Mouse (Mus musculus) adrenal gland, postnatal 10 days (tissue): ENCODE measurements around the gene Rad9a. TPM values are rescaled to one million over a fixed set of nuclear protein-coding genes. Genes with fewer than 3 reads are reported as not detected.

Experiments
- DNase-seq: peaks from one replicate; pipeline ENCODE4 v3.0.0; 2021; ENCODE audit warnings: mixed read lengths
- total RNA-seq, 2 experiments: library from RNA; stranded (reverse); gene quantifications; 2 replicates each; pipeline ENCODE4 v1.2.3; 2021

Gene Rad9a
- total RNA-seq, 2 experiments from 2014 or later, result 7.4 to 10.8 TPM

- no peak for DNase-seq
Observed at GRCm38 (mm10) chr19:4193129-4193528, 8.3 kb downstream of the Rad9a start.

DNA sequence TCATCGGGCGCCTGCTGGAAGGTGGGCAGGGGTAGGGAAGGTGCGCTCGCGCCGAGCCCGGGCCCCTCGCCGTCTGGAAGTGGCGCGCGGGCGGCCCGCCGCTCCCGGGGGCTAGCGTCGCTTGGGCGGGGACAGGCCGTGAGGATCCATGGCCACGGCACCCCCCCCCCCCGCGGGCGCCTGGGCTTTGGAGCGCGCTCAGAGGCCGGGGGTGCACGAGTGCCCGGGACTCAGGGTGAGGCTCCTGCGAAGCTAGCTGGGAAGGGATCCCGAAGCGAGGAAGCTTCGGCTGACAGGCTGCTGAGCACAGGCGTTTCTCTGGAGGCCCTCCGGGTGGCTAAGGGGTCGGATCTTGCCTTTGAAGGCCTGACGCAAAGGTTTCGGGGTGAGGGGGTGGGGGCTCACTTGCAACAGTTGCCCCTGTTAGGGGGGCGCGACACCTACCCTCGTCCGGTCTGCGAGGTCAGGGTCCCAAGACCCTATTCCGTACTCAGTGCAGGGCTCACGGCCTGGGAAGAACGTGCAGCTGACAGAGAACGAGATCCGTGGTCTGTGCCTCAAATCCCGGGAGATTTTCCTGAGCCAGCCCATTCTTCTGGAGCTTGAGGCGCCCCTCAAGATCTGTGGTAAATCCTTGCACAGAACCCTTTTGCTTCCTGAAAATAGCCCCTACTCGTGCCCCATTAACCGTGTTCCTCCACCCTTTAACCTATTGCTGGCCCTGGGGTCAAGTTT is 9.0 kb downstream of the Rad9a start:
- no peak for DNase-seq

DNA sequence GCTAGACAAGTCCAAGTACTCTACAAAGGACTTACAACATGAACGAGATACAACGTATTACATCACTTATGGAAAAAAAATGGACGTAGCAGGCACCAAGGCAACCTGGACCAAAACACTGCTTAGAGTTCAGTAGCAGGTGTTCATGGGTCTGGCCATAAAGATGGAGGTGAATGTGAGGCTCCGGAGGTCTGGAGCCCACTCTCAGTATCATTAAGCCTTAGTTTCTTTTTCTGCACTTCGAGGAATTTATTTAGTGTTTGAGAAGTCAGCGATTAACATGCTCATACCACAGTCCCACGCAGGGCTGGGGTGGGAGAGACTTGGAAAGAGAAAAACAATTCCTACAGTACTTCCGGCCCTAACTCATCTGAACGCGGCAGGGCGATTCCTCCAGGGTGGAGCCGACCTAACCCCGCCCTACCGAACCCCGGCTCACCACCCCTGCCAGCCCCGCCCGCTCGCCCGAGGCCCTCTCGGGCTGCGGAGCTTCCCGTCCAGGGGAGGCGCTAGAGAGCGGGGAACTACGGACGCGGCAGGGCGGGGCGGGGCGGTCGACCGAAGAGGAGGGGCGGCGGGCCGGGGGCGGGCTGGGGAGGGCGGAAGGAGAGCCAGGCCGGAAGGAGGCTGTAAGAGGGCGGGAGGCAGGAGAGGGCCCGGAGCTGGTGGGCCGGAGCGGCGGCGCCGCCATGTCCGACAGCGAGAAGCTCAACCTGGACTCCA is 9.8 kb downstream of the Rad9a start, which contains the start of gene Ppp1ca:
Gene Ppp1ca (plus strand): TSS at position 538 of the 723 bp plus-strand sequence.
- DNase-seq, result peak; percentile 99

GRCm38 (mm10) chr19:4190831-4191334 is 10.6 kb downstream of the Rad9a start, which contains the start of gene Tbc1d10c:
Gene Tbc1d10c, minus strand, starts transcription at chr19:4191284.
- no peak for DNase-seq

DNA sequence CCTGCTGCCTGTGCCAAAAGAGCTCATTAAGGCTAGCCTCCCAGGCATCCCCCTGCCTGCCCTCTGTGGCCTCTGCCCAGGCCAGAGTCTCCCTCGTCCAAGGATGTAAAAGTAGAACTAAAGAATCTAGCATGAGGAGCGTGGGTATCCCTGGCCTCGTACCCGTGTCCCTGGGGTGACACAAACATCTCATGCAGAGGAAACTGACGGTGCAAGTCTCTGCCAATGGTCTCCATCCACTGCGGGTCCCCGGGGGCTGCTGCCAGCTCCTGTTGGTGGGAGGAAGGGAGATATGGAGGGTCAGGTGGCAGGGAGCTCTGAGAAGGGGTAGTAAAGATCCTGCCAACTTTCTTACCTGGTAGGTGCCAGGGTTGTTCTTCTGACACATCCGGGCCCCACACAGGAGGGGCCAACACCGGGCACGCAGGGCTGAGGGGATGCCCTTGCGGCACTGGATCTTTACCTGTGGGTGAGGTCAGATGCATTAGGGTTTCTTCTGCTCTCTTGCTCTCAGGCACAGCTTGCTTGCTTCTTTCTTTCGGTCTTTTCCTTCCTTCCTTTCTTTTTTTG is 12.3 kb downstream of the Rad9a start:
- DNase-seq, result no peak

- DNase-seq, result no peak
Observed at GRCm38 (mm10) chr19:4187303-4187702, 14.2 kb downstream of the Rad9a start.

DNA sequence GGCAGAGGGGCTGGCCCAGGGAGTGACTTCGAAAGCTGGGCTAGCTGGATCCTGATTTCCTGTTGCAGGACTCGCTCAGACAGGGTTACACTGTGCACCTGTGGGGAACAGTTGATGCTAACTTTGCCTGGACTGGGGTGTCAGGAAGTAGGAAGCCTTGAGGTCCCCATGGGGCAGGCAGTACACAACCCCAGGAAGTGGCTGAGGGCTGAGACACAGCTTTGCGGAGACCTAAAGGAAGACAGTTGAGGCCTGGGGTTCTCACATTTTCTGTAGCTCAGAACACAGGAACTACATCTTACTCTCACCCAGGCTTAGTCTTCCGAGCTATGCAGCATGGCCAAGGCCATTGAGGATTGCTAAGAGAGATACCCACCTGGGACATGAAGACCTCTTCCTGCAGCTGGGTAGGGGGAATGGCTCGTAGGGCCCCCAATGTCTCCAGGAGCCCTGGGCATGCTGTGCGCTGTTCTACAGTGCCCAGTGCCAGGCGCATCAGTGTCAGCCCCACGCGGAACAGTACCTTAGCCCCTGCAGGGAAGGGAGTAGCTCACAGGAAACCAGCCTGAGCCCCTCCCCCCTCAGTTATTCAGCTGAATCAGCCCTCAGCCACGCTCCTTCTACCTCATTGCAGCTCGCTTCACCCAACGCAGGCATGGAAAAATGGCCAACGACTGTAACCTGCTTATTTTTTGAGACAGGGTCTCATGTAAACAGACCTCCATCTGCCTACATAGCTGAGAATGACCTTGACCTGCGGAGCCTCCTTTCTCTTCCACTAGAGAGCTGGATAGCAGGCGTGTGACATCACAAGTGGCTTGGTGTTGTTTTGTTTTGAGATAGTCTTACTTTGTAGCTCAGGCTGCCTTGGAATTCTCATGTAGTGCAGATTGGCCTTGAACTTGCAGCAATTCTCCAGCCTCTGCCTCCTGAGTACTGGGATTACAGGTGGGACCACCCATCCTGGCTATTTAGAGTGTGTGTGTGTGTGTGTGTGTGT is 16.2 kb downstream of the Rad9a start:
- no peak for DNase-seq

DNA sequence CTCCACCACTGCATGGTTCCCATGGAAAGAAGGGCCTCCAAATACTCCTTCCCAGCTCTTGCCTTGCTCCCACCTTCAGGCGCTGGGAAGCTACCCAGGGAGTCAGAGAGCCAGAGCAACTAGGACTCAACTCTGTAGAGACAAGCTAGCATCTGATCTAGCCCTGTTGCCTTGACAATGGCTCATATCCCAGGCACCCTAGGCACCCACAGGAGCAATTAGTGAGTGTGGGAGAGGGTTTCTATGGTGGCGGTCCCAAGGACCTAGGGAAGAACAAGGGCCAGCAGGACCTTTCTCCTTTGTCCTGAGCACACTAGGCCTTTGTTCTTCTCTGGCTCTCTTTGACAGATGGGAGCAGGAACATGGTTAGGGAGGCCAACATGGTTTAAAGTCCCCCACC is 17.8 kb downstream of the Rad9a start:
- DNase-seq, result no peak

DNA sequence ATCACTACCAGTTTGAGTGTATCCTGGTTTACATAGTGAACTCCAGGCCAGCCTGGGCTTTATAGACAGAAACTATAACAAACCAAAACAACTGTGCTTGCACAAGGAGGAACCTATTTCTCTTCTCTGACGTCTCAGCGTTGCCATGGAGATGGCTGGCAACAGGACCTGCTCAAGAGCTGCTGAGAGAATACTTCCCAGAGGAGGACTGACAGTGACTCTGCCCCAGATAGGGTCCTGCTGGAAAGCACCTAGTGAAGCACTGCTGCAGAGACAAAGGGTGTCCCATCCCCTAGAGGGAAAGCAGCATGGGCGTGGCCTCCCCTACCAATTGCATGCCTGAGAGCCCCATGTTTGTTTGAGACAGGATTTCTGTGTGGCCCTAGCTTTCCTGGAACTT is 19.6 kb downstream of the Rad9a start:
- DNase-seq, result peak; percentile 85

GRCm38 (mm10) chr19:4180411-4180810 is 21.1 kb downstream of the Rad9a start:
- no peak for DNase-seq

GRCm38 (mm10) chr19:4175368-4175947 is 26.0 kb downstream of the Rad9a start, which contains the start of gene Carns1:
Gene Carns1, minus strand, starts transcription at chr19:4175479.
- DNase-seq, result peak; percentile 65

DNA sequence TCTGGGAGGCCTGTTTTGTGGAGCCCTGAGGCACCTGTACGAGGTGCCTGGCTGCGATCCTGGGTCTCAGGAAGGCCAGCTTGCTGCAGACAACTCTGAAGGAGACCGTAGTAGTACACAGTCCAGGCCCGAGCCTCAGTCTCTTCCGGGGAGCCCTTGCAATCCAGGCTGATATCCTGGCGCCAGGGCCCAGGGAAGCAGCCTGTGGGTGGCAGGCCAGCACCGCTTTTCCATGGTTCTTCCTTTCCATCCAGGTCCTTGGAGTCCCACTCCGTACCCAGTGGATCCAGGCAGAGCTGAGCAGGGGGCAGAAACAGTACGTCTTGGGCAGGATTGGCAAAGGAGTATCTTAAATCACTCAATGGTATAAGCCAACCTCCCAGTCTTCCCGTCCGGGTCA is 28.5 kb downstream of the Rad9a start:
- DNase-seq, result no peak

DNA sequence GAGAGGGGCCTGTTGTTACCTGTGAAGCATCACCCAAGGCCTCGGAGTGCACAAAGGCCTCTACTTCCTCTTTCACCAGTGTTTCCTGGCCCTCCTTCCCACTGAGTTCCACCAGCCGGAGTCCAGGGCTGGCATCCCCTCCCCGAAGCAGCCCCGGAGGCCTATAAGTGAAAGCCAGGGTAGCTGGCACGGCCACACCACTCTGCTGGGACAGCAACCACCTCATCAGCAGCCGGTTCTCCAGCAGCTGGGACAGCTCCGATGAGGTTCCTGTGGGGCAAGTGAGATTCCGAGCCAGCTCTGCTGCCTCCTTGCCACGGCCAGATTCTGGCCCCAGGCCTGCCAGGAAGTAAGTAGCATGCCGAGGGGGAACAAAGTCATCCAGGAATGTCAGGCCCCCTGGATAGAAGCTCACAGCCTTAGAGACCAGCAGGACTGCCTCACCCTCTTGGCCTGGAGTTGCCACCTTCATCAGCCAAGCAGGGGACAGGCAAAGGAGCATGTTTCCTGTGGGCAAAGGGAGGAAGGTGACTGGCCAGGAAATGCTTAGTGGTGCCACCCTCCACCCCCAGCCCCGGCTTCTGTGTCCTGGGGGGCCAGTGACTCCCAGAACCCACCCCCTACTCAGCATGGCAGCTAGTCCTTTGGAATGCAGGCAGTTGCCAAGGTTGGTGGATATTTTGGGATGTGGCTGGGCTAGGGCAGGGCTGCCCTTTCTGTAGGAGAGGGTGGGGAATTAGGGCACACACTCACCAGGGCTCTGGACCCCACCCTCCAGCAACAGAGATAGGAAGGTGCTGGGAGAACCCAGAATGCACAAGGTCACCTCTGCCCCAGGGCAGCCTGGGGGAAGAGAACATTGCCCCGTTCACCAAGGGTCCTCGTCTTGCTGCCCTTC is 29.8 kb downstream of the Rad9a start:
- no peak for DNase-seq

DNA sequence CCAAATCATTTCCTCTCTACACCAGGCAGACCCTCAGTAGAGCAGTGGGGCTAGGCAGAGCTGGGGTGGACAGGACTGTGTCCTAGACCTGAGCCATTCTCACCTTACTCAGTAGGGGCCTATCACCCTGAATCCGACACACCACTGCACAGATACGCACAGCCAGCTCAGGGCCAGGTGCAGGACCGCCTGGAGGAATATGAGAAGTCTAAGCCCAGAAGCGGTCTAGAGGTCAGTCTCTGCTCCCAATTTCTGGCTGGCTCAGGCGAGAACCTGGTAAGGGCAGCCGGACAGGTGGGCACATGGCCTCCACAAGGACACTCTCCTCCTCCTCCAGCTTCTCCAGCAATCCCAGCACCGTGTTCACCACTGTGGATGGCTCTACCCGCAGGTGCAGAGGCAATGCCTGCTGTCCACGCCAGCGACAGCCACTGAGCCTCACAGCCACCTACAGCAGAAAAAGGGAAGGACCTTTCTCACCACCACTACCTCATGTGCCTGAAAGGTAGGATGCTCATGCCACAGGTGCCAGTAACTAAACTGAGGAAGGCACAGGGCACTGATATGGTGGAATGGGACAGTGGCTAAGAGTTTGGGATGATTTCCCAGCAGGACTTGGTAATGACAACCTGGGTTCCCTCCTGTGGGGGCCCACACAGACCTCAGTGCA is 30.6 kb downstream of the Rad9a start:
- DNase-seq, result no peak

DNA sequence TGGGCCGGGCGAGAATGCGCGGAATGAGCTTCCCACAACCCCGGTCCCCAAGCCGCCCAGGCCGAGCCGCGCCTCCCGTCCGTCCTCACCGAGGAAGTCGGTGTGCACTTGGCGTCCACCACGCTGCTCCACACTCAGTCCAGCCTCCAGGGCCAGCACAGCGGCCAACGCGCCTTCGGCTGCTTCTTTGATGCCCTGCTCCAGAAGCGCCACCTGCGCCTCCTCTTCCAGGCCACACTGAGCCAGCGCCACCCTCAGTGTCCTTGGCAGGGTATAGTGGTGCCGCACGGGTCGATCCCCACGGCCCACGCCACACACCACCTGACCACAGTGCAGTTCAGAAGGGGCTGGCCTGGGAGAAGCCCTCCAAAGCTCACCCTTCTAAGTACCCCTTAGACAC is 31.7 kb downstream of the Rad9a start:
- DNase-seq, result no peak

DNA sequence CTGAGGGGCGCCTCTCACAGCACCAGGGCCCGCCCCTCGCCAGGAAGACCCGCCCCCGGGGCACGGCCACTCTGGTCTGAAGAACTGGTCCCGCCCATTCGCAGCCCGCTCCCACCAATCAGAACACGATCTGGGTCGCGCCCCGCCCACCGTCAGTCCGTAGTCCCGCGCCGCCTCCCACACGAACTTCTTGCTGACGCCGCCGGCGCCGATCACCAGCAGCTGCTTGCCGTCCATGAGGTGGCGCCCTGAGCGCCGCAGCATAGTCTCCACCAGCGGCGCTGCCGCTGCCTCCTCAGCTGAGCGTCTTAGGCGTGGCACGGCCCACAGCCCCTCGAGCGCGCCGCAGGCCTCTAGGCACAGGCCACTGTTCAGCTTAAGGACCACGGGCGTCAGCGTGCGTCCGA is 32.1 kb downstream of the Rad9a start:
- peak; percentile 100 for DNase-seq

DNA sequence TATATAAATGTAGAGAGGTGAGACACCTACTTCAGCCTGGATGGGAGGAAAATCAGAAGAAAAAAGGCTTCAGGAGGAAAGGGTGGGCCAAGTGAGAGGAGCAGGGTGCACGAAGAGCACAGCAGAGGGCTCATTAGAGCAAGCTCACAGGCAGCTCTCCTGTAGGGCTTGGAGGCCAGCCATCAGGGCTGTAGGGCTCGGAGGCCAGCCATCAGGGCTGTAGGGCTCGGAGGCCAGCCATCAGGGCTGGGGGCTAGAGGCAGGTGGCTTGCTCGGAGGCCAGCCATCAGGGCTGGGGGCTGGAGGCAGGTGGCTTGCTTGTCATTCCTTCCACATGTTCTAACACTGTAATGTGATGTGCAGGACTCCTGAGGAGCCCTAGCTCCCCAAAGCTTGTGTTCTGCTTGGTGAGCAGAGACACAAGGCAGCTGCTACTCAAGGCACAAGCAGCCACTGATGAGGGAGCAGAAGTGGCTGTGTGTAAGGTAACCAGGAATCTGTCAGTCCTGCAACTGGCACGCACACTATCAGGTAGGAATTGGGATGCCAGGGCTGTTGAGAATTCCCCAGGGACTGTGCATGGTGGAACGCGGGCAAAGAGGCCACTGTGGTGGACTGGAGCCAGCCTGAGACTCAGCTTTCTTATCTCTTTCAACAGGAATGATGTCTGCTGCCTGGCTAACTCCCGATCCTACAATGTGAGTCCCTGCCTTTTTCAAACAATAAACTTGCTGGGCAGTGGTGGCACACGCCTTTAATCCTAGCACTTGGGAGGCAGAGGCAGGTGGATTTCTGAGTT is 34.6 kb downstream of the Rad9a start:
- peak; percentile 33 for DNase-seq

- DNase-seq, result peak; percentile 67
Observed at GRCm38 (mm10) chr19:4164721-4165120, 36.7 kb downstream of the Rad9a start.

DNA sequence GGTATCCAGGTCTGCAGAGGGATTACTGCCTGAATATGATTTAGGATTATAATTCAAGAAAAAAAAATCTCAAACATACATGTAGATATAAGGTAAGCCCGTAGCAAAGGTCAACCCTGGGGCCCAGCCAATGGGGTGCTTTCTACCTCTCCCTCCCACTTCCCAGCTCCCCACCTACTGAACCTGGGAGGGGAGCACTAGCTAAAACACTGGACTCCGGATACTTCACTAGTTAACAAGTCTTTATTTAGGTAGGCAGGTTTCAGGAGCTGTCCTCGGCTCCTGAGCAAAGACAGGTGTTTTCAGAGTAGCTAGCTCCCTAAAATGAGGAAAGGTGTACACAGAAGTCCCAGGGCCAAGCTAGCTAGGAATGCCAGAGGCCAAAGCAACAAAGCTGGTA is 37.4 kb downstream of the Rad9a start:
- DNase-seq, result no peak
